Mouse (Mus musculus) kidney, adult 2 months (tissue): ENCODE data around the gene Gpr156. TPM values are rescaled to one million over a fixed set of nuclear protein-coding genes. Genes with fewer than 3 reads are reported as not detected.

Experiments
- DNase-seq: peaks from one replicate; pipeline ENCODE4 v3.0.0; 2021
- H3K27ac ChIP-seq: fragments of 200-500 bp; 2 replicates; pipeline ENCODE4 v1.5.1; 2012; ENCODE audit warnings: low read depth, low read length, control low read depth, inconsistent platforms; ENCODE audit not compliant: insufficient read depth
- H3K27me3 ChIP-seq: fragments of 200-500 bp; replicated peaks from 2 replicates; pipeline ENCODE4 v1.6.1; 2012; ENCODE audit warnings: mild to moderate bottlenecking, moderate library complexity, low read length, inconsistent platforms; ENCODE audit not compliant: control insufficient read depth, insufficient read depth
- H3K36me3 ChIP-seq: fragments of 200-500 bp; 2 replicates; pipeline ENCODE4 v1.6.1; 2012; ENCODE audit warnings: mild to moderate bottlenecking, moderate library complexity, low read length, inconsistent platforms; ENCODE audit not compliant: control insufficient read depth, insufficient read depth
- H3K4me1 ChIP-seq: fragments of 200-500 bp; 2 replicates; pipeline ENCODE4 v1.6.1; 2011; ENCODE audit warnings: low read length; ENCODE audit not compliant: control insufficient read depth, insufficient read depth
- H3K4me3 ChIP-seq: fragments of 200-500 bp; 2 replicates; pipeline ENCODE4 v1.5.1; 2011; ENCODE audit warnings: mild to moderate bottlenecking, low read depth, low read length, control low read depth; ENCODE audit not compliant: insufficient read depth
- CTCF ChIP-seq: fragments of 200-500 bp; conservative IDR thresholded peaks from 2 replicates; pipeline ENCODE4 v1.5.1; 2011; ENCODE audit warnings: low read depth, mild to moderate bottlenecking, control low read depth, low read length, moderate library complexity, mixed read lengths; ENCODE audit not compliant: insufficient read depth, insufficient read length
- POLR2A ChIP-seq: fragments of 200-500 bp; IDR thresholded peaks from one replicate; pipeline ENCODE4 v1.6.1; 2011; ENCODE audit warnings: low read depth, low read length, control low read depth
- WGBS: fragments of 180-500 bp; shearing (Covaris S2); methylation state at CpG from one replicate; pipeline ENCODE4 v1.1.7; 2018; 5-methylcytosine and 5-hydroxymethylcytosine counted together
- polyA plus RNA-seq: library from polyadenylated mRNA; depleted of rRNA; stranded (reverse); fragments of >200 nt; gene quantifications from 2 replicates; pipeline ENCODE4 v1.2.3, GENCODE M21; 2012

Gpr156 gene
- polyA plus RNA-seq, 1 experiment = not detected

DNA sequence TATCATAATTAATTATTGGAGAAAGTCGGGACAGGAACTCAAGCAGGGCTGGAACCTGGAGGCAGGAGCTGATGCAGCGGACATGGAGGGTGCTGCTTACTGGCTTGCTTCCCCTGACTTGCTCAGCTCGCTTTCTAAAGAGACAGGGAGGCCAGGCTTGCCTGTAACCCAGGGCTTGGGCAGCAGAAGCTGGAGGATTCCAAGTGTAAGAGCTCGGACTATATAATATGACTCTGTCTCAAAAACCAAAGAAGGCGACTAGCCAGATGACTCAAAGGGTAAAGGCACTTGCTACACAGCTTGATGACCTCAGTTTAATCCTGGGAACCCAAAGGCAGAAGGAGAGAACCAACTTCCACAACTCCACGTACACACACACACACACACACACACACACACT is 22.9 kb upstream of the Gpr156 start:
- TF ChIP-seq CTCF (no peak), POLR2A (no peak)
- Histone ChIP-seq H3K27me3 (no peaks in the 10 kb centered on the region), H3K36me3 (no peaks in the 10 kb centered on the region), H3K4me3 (no peak overlapping the region), H3K4me1 (no peaks in the 10 kb centered on the region), H3K27ac (no peak overlapping the region)
- DNase-seq = no peak
- WGBS = 62% methylated on average over 6 of the region's 6 CpGs

DNA sequence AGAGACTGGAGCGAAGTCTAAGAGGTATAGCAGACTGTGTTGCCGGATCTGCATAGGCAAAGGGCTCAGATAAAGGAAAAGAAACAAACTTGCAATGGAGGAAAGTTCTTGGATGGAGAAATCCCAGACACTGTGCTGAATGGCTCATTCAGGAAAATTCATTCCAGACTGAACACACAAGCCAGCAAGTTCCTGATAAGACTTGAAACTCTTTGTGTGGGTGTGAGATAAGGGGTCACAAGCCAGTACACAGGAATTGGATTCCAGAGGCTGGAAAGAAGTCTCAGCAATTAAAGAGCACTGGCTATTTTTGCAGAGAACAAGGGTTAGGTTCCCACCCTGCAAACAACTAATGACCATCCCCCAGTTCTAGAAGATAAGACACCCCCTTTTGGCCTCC is 22.4 kb upstream of the Gpr156 start:
- TF ChIP-seq CTCF (no peak), POLR2A (no peak)
- WGBS = 80% methylated on average over 2 of the region's 2 CpGs

DNA sequence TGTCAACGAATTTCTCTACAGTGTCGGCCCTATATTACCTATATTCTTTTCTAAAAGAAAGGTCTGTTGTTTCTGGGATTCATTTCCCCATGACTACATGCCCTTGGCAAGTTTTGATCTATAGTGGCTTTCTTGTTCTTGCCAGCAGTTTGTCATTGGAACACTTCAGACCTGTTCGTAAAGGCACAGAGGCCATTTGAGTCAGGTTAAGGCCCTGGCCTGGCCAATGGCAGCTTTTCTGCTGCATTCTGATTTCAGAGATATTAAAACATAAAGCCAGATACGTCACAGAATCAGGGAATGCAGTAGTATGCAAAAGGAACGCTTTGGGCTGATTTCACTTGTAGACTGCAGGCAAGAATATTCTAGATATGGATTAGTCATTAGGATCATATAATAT is 17.5 kb upstream of the Gpr156 start:
- Histone ChIP-seq H3K27me3 (no peaks in the 10 kb centered on the region), H3K4me1 (peaks cover 4% of the 10 kb centered on the region; the same call in 1 of the 2 replicates), H3K27ac (no peak overlapping the region), H3K4me3 (no peak overlapping the region), H3K36me3 (no peaks in the 10 kb centered on the region)
- no peak for DNase-seq
- 80% methylated on average over 5 of the region's 5 CpGs for WGBS
- TF ChIP-seq CTCF (no peak), POLR2A (no peak)

More for the DNA sequence above, 22.4 kb upstream of the Gpr156 start:
- Histone ChIP-seq H3K27ac (no peak overlapping the region), H3K36me3 (no peaks in the 10 kb centered on the region), H3K4me1 (no peaks in the 10 kb centered on the region), H3K4me3 (no peak overlapping the region), H3K27me3 (no peaks in the 10 kb centered on the region)
- no peak for DNase-seq

DNA sequence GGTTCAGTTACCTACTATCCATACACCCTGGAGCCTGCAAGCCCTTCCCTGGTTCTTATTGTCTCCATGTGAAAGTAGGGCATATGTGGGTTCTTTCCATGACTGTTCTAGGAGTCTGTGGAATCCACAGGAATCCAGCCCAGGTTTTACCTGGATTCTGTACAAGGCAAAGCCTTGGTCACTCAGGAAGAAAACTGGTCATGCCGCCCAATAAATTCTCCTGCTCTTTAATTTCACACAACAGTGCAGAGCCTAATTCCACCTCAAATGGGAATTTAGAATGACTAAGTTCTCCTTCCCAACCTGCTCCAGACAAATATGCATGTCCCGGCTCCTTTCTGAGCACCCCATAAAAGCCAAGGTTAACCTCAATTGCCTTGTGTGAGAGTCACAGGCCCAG is 16.9 kb upstream of the Gpr156 start:
- H3K36me3 ChIP-seq = no peaks in the 10 kb centered on the region
- H3K27me3 ChIP-seq = no peaks in the 10 kb centered on the region
- peaks cover 4% of the 10 kb centered on the region; the same call in 1 of the 2 replicates for H3K4me1 ChIP-seq
- DNase-seq = peak; percentile 75
- no peak overlapping the region for H3K4me3 ChIP-seq
- H3K27ac ChIP-seq = peak overlapping the region; percentile 55
- TF ChIP-seq POLR2A = no peak
- TF ChIP-seq CTCF = no peak
- 27% methylated on average over 2 of the region's 2 CpGs for WGBS

DNA sequence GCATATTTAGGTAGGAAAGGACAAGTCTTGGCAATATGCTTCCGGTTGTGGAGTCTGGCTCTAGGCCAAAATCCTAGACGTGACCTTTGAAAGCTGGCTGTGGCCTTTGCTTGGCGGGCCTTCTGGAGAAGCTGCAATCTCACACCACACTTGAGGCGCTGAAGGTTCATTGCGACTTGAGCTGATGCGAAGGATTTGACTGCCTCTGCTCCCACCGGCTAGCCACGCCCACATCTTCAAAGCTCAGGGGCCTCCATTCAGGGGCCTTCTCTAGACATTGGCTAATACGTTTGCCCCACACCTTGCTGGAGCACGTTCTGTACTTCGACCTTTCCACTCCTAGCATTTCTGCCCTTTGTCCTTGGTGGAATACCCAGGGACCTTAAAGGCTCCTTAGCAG is 15.0 kb upstream of the Gpr156 start:
- Histone ChIP-seq H3K27me3 (no peaks in the 10 kb centered on the region), H3K4me3 (no peak overlapping the region), H3K36me3 (no peaks in the 10 kb centered on the region), H3K27ac (peak overlapping the region; percentile 5; the same call in 1 of the 2 replicates), H3K4me1 (peaks cover 4% of the 10 kb centered on the region; the same call in 1 of the 2 replicates)
- peak; percentile 85 for DNase-seq
- WGBS = 47% methylated on average over 11 of the region's 11 CpGs
- TF ChIP-seq CTCF (no peak), POLR2A (no peak)

DNA sequence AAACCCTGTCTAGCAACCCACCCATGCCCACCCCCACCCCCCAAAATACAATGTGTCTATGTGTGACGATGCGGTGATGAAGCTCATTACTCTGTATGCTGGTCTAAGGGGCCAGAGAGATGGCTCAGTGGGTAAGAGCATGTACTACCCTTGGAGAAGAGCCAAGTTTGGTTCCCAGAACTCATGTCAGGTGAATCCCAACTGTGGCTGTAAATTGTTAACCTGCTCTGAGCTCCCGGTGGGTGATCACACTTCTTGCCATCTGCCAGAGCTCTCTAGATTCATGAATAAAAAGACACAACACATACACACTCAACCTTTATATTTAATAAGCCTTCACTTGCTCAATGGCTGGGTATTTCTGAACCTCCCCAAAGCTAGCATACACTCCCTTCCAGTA is 9.8 kb upstream of the Gpr156 start:
- Histone ChIP-seq H3K27me3 (no peaks in the 10 kb centered on the region), H3K4me1 (no peaks in the 10 kb centered on the region; the same call in 1 of the 2 replicates), H3K27ac (no peak overlapping the region), H3K4me3 (no peak overlapping the region), H3K36me3 (no peaks in the 10 kb centered on the region)
- DNase-seq = peak; percentile 90
- WGBS = 69% methylated on average over 3 of the region's 3 CpGs
- TF ChIP-seq POLR2A (no peak), CTCF (no peak)

DNA sequence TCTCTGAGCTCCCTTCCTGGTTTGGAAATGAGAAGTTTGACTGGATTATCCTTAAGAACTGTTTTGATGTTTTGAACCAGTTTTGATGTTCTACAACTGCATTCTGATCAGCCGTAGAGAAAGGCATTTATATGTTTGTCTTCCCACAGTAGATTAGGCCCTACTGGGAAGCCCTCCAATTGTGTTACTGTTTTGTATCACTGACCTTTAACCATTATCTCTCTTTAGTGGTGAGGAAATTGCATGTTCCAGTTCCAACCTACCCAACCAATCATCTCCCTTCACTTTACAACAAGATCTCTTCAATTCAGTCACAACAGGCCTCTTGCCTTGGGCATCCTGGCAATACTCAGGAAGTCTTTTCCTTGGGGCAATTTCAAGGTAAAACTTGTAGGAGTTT is 5.2 kb upstream of the Gpr156 start:
- DNase-seq = no peak
- 80% methylated on average over 1 of the region's 1 CpGs for WGBS
- TF ChIP-seq CTCF (no peak), POLR2A (no peak)
- Histone ChIP-seq H3K27ac (no peak overlapping the region), H3K4me1 (no peaks in the 10 kb centered on the region), H3K4me3 (no peak overlapping the region), H3K27me3 (no peaks in the 10 kb centered on the region), H3K36me3 (no peaks in the 10 kb centered on the region)
